Mouse (Mus musculus) adrenal gland, adult 8-10 months (tissue): ENCODE results near the gene Anapc7. TPM values are rescaled to one million over a fixed set of nuclear protein-coding genes. Genes with fewer than 3 reads are reported as not detected.
"Not testable (repeated sequence)": the region's sequence is repeated elsewhere in the genome, so short reads cannot be mapped to it uniquely, and the experiment has no call there.

Experiments
- DNase-seq: peaks from one replicate; pipeline ENCODE4 v3.0.0; 2022
- total RNA-seq, 4 experiments: library from RNA; stranded (reverse); gene quantifications; 2 replicates each; pipeline ENCODE4 v1.2.4; 2022

Anapc7 gene
- total RNA-seq, 4 experiments from 2014 or later = 49.1 to 59.5 (median 55.4) TPM

DNA sequence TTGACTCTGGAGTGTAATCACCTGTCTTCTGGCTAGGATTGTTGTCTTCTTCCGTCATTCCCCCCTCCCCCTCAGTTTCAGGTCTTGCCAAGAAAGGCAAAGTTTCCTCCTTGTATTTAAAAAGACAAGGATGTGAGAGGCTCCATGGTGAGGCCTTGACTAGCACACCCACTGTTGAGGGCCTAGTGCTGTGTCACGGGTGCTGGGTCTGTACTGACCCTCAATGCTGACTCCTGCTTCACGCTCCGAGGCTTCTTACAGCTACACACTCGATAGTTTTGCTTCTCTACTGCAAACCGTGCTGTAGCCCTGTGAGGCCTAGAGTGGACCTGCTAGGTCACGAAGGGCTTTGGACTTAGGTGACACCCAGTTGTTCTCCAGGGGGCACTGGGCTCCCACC, 30.7 kb downstream of the Anapc7 start:
- no peak for DNase-seq

DNA sequence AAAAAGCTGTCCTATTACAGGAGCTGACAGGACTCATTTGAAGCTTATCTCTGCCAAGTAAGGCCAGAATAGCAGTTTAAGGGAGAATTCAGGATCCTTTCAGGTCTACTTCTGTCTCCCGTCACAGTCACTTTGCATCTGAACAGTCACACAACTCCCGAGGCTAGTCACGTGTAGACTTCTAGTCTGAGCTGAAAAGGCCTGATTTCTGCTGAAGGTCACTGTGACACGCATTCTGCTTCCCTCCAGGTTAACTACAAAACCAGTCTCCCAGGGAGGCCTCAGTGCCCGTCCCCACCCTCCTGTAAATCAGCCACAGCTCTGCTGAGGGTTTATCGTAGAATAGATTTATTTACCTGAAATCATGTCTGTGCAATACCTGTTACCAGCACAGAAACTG, 31.7 kb downstream of the Anapc7 start:
- no peak for DNase-seq

DNA sequence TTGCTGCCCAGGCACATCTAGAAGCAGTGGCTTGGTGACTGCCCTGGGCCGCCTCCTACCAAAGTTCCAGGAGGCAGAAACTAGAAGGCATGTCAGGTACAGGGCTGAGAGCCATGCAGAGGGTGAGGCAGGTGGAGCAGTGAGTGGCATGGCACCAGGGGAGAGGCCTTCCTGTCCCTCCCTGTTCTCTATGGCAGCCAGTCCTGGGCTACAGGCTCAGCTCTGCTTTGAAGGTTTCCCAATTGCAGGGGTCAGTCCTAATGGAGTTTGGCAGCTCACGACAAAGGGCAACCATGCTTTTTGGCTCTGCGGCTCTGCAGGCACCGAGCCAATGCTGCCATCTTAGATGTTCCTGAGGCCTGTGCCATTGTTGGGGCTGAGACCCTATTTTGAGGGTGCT, 32.9 kb downstream of the Anapc7 start:
- DNase-seq = no peak

DNA sequence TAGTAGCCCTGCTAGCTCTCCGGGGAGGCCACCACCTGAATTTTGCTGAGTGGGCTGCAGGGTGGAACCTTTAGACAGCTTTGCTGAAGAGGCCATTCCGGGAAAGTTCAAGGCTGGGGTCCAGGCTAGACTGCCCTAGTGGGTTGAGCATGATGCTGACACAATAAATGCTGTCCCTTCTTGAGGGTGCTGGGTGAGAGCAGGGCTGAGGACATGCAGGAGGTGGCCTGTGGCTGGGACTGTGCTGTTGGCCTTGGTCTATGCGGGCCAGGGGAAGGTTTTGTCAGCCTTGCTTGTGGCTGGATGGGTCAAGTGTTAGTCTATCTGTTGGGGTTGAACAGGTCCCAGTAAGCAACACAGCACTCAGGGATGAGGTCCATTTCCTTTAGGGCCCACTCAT, 33.4 kb downstream of the Anapc7 start:
- DNase-seq = no peak

DNA sequence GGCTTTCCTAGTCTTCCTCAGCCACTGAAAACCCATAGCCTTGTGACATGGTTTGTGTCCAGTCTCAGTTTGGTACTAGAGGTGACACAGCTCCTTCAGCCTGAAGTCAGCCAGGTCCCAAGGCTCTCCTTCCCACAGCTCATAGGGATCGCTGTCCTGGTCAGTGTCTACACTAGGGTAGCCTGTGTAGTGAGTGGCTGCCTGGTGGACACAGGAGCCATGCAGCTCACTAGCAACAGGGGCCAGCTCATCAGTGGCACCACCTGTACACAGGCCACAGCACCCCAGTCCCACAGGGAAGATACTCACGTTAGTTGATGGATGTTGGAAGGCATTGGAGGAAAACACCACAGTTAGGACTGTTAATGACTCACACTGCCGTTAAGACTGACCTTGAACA, 34.1 kb downstream of the Anapc7 start:
- no peak for DNase-seq

- not testable (repeated sequence) for DNase-seq
Observed at GRCm38 (mm10) chr5:122457054-122457453, 35.6 kb downstream of the Anapc7 start.

GRCm38 (mm10) chr5:122458066-122458465, 36.6 kb downstream of the Anapc7 start:
- no peak for DNase-seq

- no peak for DNase-seq
Observed at GRCm38 (mm10) chr5:122459335-122459734, 37.8 kb downstream of the Anapc7 start.

DNA sequence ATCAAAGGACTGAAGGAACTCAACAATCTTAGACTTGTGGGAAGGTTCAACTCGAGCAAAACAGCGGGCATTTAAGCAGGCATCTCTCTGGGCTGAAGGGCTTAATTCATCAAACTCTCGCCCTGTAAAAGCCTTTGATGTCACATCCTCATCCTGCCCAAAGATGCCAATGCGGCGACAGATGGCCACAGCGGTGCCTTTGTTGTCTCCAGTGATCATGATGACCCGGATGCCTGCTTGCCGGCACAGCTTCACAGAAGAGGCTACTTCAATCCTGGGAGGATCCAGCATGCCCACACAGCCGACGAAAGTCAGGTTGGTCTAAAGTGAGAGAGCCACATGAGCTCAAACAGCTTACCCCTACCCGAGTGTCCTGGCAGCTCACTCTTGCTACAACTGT, 39.2 kb downstream of the Anapc7 start:
- no peak for DNase-seq

DNA sequence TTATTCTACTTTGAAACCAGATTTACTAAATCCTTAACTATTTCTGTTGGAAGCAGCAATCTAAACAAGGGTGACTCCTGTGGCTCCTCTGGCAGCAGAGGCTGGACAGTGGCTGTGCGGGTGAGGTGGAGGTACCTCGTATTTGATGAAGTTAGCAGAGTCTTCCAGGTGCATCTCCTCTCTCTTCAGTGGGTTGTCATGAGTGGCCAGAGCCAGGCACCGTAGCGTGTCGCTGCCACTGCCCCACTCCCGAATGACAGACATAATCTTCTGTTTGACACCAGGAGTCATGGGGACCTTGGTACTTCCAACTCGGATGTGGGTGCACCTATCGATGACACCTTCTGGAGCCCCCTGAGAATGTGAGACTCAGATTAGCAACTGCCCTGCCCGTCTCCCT, 39.9 kb downstream of the Anapc7 start:
- DNase-seq = no peak

- DNase-seq = no peak
Observed at GRCm38 (mm10) chr5:122471658-122472057, 50.2 kb downstream of the Anapc7 start.

DNA sequence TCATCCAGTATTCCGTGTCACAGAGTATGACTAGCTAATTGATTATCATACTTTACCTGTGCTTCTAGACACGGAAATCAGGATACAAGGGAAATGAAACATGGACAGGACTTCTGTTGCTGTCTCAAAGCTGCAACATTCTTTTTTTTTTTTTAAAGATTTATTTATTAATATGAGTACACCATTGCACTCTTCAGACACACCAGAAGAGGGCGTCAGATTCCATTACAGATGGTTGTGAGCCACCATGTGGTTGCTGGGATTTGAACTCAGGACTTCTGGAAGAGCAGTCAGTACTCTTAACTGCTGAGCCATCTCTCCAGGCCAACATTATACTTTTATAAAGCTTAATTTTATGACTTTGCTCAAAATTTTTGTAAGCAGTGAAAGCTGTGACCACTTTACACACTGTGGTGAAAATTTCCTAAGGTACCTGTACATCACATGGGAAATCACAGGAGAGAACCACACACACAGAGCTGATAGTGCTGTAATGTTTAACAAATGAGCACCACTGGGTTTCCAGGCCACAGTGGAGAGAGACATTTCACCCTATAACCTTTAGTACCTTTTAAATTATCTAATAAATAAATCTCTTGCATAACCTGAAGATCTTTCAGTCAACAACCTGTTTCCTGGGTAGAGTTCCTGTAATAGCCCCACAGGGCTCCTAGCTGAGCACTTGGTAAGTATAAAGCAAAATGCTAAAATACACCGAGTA, 53.3 kb downstream of the Anapc7 start:
- DNase-seq = no peak

DNA sequence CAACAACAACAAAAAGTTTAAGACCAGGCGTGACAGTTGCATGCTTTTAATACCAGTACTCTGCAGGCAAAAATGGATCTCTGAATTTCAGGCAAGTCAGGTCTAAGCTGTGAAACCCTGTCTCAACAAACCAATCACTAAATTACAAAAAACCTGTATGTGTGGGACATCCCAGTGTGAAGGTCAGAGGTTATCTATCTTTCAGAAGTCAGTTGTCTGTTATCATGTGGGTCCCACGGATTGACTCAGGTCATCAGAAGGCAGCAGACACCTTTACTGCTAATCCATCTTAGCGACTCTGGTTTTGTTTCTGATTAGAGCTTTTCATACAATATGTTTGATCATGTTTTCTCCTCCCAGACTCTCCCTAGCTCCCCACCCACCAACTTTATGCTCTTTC, 54.6 kb downstream of the Anapc7 start:
- no peak for DNase-seq

DNA sequence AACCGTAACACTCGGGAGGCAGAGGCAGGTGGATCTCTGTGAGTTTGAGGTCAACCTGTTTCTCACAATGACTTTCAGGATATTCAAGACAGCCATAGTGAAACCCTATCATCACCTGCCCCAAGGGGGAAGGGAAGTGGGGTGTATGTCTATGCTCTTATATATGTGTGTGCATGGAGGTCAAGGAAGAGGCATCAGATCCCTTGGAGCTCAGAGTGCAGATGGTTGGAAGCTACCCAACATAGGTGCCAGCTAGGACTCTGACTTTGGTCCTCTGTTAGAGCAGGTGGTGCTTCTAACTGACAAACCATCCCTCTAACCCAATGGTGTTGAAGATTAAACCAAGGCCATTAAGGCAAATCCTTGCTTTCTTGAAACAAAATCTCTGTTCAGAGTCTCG, 56.0 kb downstream of the Anapc7 start:
- DNase-seq = no peak

GRCm38 (mm10) chr5:122479131-122479530, 57.6 kb downstream of the Anapc7 start:
- no peak for DNase-seq

- DNase-seq = peak; percentile 42
Observed at GRCm38 (mm10) chr5:122481844-122482243, 60.4 kb downstream of the Anapc7 start.

DNA sequence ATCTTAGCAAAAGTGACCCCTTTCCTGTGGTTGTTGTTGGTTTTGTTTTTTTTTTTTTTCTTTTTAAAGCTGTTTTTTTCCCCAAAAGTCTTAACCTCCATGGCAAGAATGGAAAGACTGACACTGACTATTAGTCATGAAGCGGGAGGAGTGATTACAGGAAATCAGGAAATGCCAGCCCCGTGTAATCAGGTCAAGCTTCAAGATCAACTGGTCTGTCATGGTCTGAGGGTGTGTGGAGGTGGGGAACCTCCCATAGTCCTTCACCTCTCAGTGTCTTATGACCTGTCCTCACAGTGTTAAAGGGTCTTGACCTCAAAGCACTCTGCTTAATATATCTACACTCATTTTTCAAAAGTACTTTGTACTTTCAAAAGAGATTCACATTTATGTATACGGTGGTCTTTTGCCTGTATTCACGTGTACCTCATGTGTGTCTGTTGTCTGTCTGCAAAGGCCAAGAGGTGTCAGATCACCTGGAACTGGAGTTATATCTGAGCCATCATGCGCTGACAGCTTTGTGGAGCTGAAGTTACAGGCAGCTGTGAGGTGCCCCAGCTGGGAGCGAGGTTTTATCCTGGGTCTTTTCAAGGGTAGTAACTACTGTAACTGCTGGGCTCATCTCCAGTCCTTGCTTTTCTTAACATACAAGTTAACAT, 61.4 kb downstream of the Anapc7 start:
- DNase-seq = peak; percentile 47

GRCm38 (mm10) chr5:122486243-122486642, 64.8 kb downstream of the Anapc7 start:
- DNase-seq = not testable (repeated sequence)

GRCm38 (mm10) chr5:122487825-122488224, 66.3 kb downstream of the Anapc7 start:
- no peak for DNase-seq

DNA sequence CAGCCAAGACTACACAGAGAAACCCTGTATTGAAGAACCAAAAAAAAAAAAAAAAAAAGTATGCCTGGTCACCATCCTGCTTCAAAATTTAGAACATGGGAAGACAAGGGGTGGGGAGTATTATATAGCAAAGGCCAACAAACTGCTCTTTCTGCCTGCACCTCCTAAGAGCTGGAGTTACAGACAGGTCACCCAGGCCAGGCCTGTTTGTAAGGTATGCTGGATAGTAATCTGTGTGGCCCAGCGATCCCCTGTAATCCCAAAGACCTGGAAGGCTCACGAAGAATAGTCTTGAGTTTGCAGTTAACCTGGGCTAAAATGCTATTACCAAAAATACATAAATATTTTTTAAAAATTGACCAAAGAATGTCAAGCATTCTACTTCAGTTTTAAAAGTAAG, 68.7 kb downstream of the Anapc7 start:
- no peak for DNase-seq

DNA sequence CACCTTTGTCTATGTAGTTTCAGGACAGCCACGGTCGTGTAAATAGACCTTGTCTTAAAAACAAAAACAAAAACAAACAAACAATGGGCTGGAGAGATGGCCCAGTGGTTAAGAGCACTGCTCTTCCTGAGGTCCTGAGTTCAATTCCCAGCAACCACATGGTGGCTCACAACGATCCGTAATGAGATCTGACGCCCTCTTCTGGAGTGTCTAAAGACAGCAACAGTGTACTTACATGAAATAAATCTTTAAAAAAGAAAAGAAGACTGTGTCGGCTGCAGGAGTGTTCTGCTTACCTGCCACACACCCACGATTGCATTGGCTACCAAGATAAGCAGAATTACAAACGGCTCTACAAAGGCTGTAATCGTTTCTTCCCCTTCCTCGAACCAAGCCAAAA, 69.9 kb downstream of the Anapc7 start:
- DNase-seq = no peak

DNA sequence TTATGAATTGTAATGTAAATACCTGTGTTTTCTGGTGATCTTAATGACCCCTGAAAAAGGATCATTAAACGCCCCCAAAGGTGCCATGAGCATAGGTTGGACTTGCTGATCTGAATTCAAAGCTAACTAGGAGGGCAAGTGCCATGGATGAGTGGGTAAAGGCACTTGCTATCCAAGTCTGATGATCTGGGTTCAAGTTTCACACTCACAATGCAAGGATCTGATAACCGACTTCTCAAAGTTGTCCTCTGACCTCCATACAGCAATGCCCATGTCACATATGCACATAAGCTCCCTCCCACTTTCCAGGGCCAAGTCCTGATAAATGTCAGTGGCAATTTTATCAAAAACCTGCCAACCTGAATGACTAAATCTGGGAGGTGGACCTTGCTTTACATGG, 71.5 kb downstream of the Anapc7 start:
- no peak for DNase-seq

DNA sequence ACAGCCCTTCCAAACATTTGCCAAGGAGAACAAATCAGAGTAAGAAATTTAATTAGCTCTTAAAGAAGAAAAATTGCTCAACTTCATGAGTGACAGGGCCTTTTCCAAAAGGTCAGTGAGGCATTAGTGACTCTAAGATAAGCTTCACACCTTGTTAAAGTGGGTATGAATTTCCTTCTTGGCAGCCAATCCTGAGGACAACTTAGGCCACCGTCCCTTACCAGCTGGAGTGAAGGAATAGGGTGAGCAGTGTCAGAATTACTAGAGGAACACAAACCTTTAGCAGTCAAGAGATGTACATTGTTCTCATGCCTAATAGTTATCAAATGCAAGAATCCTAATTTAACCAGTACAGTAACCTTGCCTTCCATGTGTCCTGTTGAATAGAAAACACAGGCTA, 73.0 kb downstream of the Anapc7 start:
- DNase-seq = no peak
